Mouse (Mus musculus): ENCODE data around the gene Chaf1b. TPM values are rescaled to one million over a fixed set of nuclear protein-coding genes. Genes with fewer than 3 reads are reported as not detected.

Chaf1b gene
- polyA plus RNA-seq, 1 experiment from 2014 or later, result 22.1 TPM

- DNase-seq (no peak), ATAC-seq (ENCODE audit: low FRiP score, low TSS enrichment) (no peak)
- Histone ChIP-seq H3K27me3 (ENCODE audit: control insufficient read depth, insufficient read depth, low read length) (peaks cover 18% of the 10 kb centered on the region; the same call in 1 of the 2 replicates), H3K4me3 (replicated peaks; ENCODE audit: low read depth, low read length) (no peak overlapping the region), H3K27ac (replicated peaks; ENCODE audit: low read depth, low read length) (no peak overlapping the region), H3K9ac (replicated peaks; ENCODE audit: low read length) (no peak overlapping the region), H3K36me3 (ENCODE audit: control insufficient read depth, insufficient read depth, low read length) (no peaks in the 10 kb centered on the region), H3K9me3 (ENCODE audit: control insufficient read depth, low read length) (no peaks in the 10 kb centered on the region), H3K4me1 (ENCODE audit: control insufficient read depth, insufficient read depth, low read length) (no peaks in the 10 kb centered on the region), H3K4me2 (ENCODE audit: low read length) (no peak overlapping the region)
- 17% methylated on average over 13 of the region's 13 CpGs for WGBS
These were observed 50.9 kb downstream of the Chaf1b start for GRCm38 (mm10) chr16:93934588-93934987.

GRCm38 (mm10) chr16:93935009-93935408 is 51.3 kb downstream of the Chaf1b start:
- DNase-seq (peak; percentile 12), ATAC-seq (ENCODE audit: low FRiP score, low TSS enrichment) (no peak)
- Histone ChIP-seq H3K9me3 (ENCODE audit: control insufficient read depth, low read length) (no peaks in the 10 kb centered on the region), H3K4me2 (ENCODE audit: low read length) (no peak overlapping the region), H3K27ac (replicated peaks; ENCODE audit: low read depth, low read length) (no peak overlapping the region), H3K4me1 (ENCODE audit: control insufficient read depth, insufficient read depth, low read length) (no peaks in the 10 kb centered on the region), H3K27me3 (ENCODE audit: control insufficient read depth, insufficient read depth, low read length) (peaks cover 18% of the 10 kb centered on the region; the same call in 1 of the 2 replicates), H3K36me3 (ENCODE audit: control insufficient read depth, insufficient read depth, low read length) (no peaks in the 10 kb centered on the region), H3K9ac (replicated peaks; ENCODE audit: low read length) (no peak overlapping the region), H3K4me3 (replicated peaks; ENCODE audit: low read depth, low read length) (no peak overlapping the region)
- 16% methylated on average over 7 of the region's 7 CpGs for WGBS

- no peaks in the 10 kb centered on the region for H3K9me3 ChIP-seq (ENCODE audit: control insufficient read depth, low read length)
- no peak for ATAC-seq (ENCODE audit: low FRiP score, low TSS enrichment)
- H3K9ac ChIP-seq (replicated peaks; ENCODE audit: low read length), result no peak overlapping the region
- H3K4me2 ChIP-seq (ENCODE audit: low read length), result peak overlapping the region; percentile 46
- DNase-seq, result peak; percentile 94
- no peaks in the 10 kb centered on the region for H3K36me3 ChIP-seq (ENCODE audit: control insufficient read depth, insufficient read depth, low read length)
- peak overlapping the region; percentile 10; the same call in 1 of the 2 replicates for H3K4me3 ChIP-seq (replicated peaks; ENCODE audit: low read depth, low read length)
- 11% methylated on average over 16 of the region's 16 CpGs for WGBS
- peaks cover 18% of the 10 kb centered on the region; the same call in 1 of the 2 replicates for H3K27me3 ChIP-seq (ENCODE audit: control insufficient read depth, insufficient read depth, low read length)
- no peaks in the 10 kb centered on the region for H3K4me1 ChIP-seq (ENCODE audit: control insufficient read depth, insufficient read depth, low read length)
- no peak overlapping the region for H3K27ac ChIP-seq (replicated peaks; ENCODE audit: low read depth, low read length)
These were observed 54.7 kb downstream of the Chaf1b start for GRCm38 (mm10) chr16:93938400-93938846.

- H3K9ac ChIP-seq (replicated peaks; ENCODE audit: low read length), result no peak overlapping the region
- no peak overlapping the region for H3K4me3 ChIP-seq (replicated peaks; ENCODE audit: low read depth, low read length)
- H3K4me1 ChIP-seq (ENCODE audit: control insufficient read depth, insufficient read depth, low read length), result no peaks in the 10 kb centered on the region
- H3K36me3 ChIP-seq (ENCODE audit: control insufficient read depth, insufficient read depth, low read length), result no peaks in the 10 kb centered on the region
- DNase-seq (no peak), ATAC-seq (ENCODE audit: low FRiP score, low TSS enrichment) (no peak)
- 83% methylated on average over 4 of the region's 4 CpGs for WGBS
- peaks cover 8% of the 10 kb centered on the region; the same call in 1 of the 2 replicates for H3K27me3 ChIP-seq (ENCODE audit: control insufficient read depth, insufficient read depth, low read length)
- H3K4me2 ChIP-seq (ENCODE audit: low read length), result no peak overlapping the region
- H3K27ac ChIP-seq (replicated peaks; ENCODE audit: low read depth, low read length), result no peak overlapping the region
- H3K9me3 ChIP-seq (ENCODE audit: control insufficient read depth, low read length), result no peaks in the 10 kb centered on the region
These were observed 56.3 kb downstream of the Chaf1b start for GRCm38 (mm10) chr16:93939961-93940360.

- WGBS, result 68% methylated on average over 10 of the region's 10 CpGs
- no peak overlapping the region for H3K27ac ChIP-seq (replicated peaks; ENCODE audit: low read depth, low read length)
- ATAC-seq (ENCODE audit: low FRiP score, low TSS enrichment), result no peak
- H3K36me3 ChIP-seq (ENCODE audit: control insufficient read depth, insufficient read depth, low read length), result no peaks in the 10 kb centered on the region
- DNase-seq, result no peak
- no peaks in the 10 kb centered on the region; the same call in 1 of the 2 replicates for H3K27me3 ChIP-seq (ENCODE audit: control insufficient read depth, insufficient read depth, low read length)
- H3K9ac ChIP-seq (replicated peaks; ENCODE audit: low read length), result no peak overlapping the region
- no peak overlapping the region for H3K4me3 ChIP-seq (replicated peaks; ENCODE audit: low read depth, low read length)
- H3K4me1 ChIP-seq (ENCODE audit: control insufficient read depth, insufficient read depth, low read length), result no peaks in the 10 kb centered on the region
- H3K9me3 ChIP-seq (ENCODE audit: control insufficient read depth, low read length), result no peaks in the 10 kb centered on the region
- H3K4me2 ChIP-seq (ENCODE audit: low read length), result no peak overlapping the region
These were observed 58.3 kb downstream of the Chaf1b start for GRCm38 (mm10) chr16:93941781-93942567.

- Histone ChIP-seq H3K27me3 (ENCODE audit: control insufficient read depth, insufficient read depth, low read length) (no peaks in the 10 kb centered on the region), H3K36me3 (ENCODE audit: control insufficient read depth, insufficient read depth, low read length) (no peaks in the 10 kb centered on the region), H3K4me2 (ENCODE audit: low read length) (no peak overlapping the region), H3K9me3 (ENCODE audit: control insufficient read depth, low read length) (no peaks in the 10 kb centered on the region), H3K27ac (replicated peaks; ENCODE audit: low read depth, low read length) (no peak overlapping the region), H3K4me1 (ENCODE audit: control insufficient read depth, insufficient read depth, low read length) (no peaks in the 10 kb centered on the region), H3K4me3 (replicated peaks; ENCODE audit: low read depth, low read length) (no peak overlapping the region), H3K9ac (replicated peaks; ENCODE audit: low read length) (no peak overlapping the region)
- WGBS, result 91% methylated on average over 10 of the region's 10 CpGs
- ATAC-seq (ENCODE audit: low FRiP score, low TSS enrichment) (no peak), DNase-seq (no peak)
These were observed 59.2 kb downstream of the Chaf1b start for GRCm38 (mm10) chr16:93942796-93943502.

GRCm38 (mm10) chr16:93944301-93944700 is 60.6 kb downstream of the Chaf1b start:
- WGBS, result 87% methylated on average over 6 of the region's 6 CpGs
- ATAC-seq (ENCODE audit: low FRiP score, low TSS enrichment) (no peak), DNase-seq (no peak)
- Histone ChIP-seq H3K4me3 (replicated peaks; ENCODE audit: low read depth, low read length) (no peak overlapping the region), H3K4me2 (ENCODE audit: low read length) (no peak overlapping the region), H3K27ac (replicated peaks; ENCODE audit: low read depth, low read length) (no peak overlapping the region), H3K9me3 (ENCODE audit: control insufficient read depth, low read length) (no peaks in the 10 kb centered on the region), H3K4me1 (ENCODE audit: control insufficient read depth, insufficient read depth, low read length) (no peaks in the 10 kb centered on the region), H3K27me3 (ENCODE audit: control insufficient read depth, insufficient read depth, low read length) (no peaks in the 10 kb centered on the region), H3K36me3 (ENCODE audit: control insufficient read depth, insufficient read depth, low read length) (no peaks in the 10 kb centered on the region), H3K9ac (replicated peaks; ENCODE audit: low read length) (no peak overlapping the region)

GRCm38 (mm10) chr16:93947396-93947795 is 63.7 kb downstream of the Chaf1b start:
- ATAC-seq (ENCODE audit: low FRiP score, low TSS enrichment) (no peak), DNase-seq (no peak)
- H3K27ac ChIP-seq (replicated peaks; ENCODE audit: low read depth, low read length), result no peak overlapping the region
- no peaks in the 10 kb centered on the region for H3K36me3 ChIP-seq (ENCODE audit: control insufficient read depth, insufficient read depth, low read length)
- no peak overlapping the region for H3K4me2 ChIP-seq (ENCODE audit: low read length)
- no peak overlapping the region for H3K4me3 ChIP-seq (replicated peaks; ENCODE audit: low read depth, low read length)
- H3K9ac ChIP-seq (replicated peaks; ENCODE audit: low read length), result no peak overlapping the region
- no peaks in the 10 kb centered on the region for H3K27me3 ChIP-seq (ENCODE audit: control insufficient read depth, insufficient read depth, low read length)
- WGBS, result 90% methylated on average over 4 of the region's 4 CpGs
- no peaks in the 10 kb centered on the region for H3K9me3 ChIP-seq (ENCODE audit: control insufficient read depth, low read length)
- H3K4me1 ChIP-seq (ENCODE audit: control insufficient read depth, insufficient read depth, low read length), result no peaks in the 10 kb centered on the region

Data from midbrain, embryonic 14.5 days (tissue).